Mouse (Mus musculus) liver, postnatal 0 days (tissue): ENCODE measurements at regions not wholly inside any gene's neighbourhood (a gene's known extent, or its start where the extent isn't known, plus 50 kb on each side); places are given as distances from the start of the nearest gene placed in this dataset.

Source experiments
- CTCF ChIP-seq: sonication (generic); IDR thresholded peaks from 2 replicates; pipeline ENCODE4 v1.5.1; 2016; ENCODE audit warnings: antibody characterized with exemption, low read depth
- EP300 ChIP-seq: IDR thresholded peaks from 2 replicates; pipeline ENCODE4 v1.6.1; 2016; ENCODE audit warnings: antibody characterized with exemption, low read depth, mild to moderate bottlenecking

DNA sequence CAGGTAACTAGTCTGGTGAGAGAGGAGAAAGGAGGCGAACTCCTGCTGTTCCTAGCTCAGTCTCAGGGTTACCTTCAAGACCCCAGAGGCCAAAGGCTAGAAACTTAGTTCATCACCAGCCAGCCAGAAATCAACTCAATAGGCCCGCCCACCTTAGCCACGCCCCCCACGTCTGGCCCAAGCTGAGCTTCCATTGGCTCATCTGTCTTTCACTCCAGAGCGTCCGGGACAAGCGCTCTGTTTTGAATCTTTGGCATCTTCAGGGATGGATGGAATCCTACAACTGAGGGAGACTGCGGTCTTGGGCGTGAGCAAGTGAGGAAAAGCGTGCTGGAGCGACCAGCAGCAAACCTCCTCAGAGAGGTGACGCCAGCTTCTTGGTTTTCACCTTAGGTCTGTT is 418.8 kb upstream of the Pmfbp1 start:
- TF ChIP-seq EP300 (no peak), CTCF (no peak)
